Mouse (Mus musculus) left cerebral cortex, adult 2 months (tissue): Measurements from ENCODE around the gene Olfr1044. TPM values are rescaled to one million over a fixed set of nuclear protein-coding genes. Genes with fewer than 3 reads are reported as not detected.
"Not testable (repeated sequence)": the region's sequence is repeated elsewhere in the genome, so short reads cannot be mapped to it uniquely, and the experiment has no call there.

ENCODE experiments used
- DNase-seq, 2 experiments: peaks; one replicate each; pipeline ENCODE4 v3.0.0; 2021 to 2022; ENCODE audit warnings: low spot score in 2 of 2, mixed read lengths in 1 of 2; ENCODE audit errors: extremely low spot score in 1 of 2
- H3K27ac ChIP-seq: fragments of 200-600 bp; 2 replicates; pipeline ENCODE4 v1.8.1; 2022
- H3K4me3 ChIP-seq: fragments of 200-600 bp; 2 replicates; pipeline ENCODE4 v1.8.1; 2022
- CTCF ChIP-seq: fragments of 200-600 bp; IDR thresholded peaks from 2 replicates; pipeline ENCODE4 v1.8.1; 2022; ENCODE audit warnings: antibody characterized with exemption, mild to moderate bottlenecking, moderate library complexity
- intact Hi-C: fragments of 180-260 bp; cut with DNase I; formaldehyde crosslinking; loops from one replicate; pipeline ENCODE4 v1.15.1; 2025
- long read RNA-seq, 2 experiments: library from polyadenylated mRNA; stranded (forward); transcript quantifications; one replicate each; pipeline ENCODE4 v2.0.0; 2021; ENCODE audit warnings: borderline mapping rate in 2 of 2
- total RNA-seq, 2 experiments: library from RNA; stranded (reverse); gene quantifications; 2 replicates each; pipeline ENCODE4 v1.2.3; 2021

The Olfr1044 gene
- total RNA-seq, result not detected
- long read RNA-seq, experiment 1, result 0 reads
- long read RNA-seq, experiment 2, result 0 reads

- intact Hi-C loops, result no loop called here
- no peak for DNase-seq
- H3K27ac ChIP-seq, result no peak within 1 kb of the TSS
- TF ChIP-seq CTCF, result no peak
- H3K4me3 ChIP-seq, result no peak within 1 kb of the TSS
Observed at GRCm38 (mm10) chr2:86177720-86178119, at the start of gene Olfr1044. Gene Olfr1044, minus strand, starts transcription at chr2:86177820.

DNA sequence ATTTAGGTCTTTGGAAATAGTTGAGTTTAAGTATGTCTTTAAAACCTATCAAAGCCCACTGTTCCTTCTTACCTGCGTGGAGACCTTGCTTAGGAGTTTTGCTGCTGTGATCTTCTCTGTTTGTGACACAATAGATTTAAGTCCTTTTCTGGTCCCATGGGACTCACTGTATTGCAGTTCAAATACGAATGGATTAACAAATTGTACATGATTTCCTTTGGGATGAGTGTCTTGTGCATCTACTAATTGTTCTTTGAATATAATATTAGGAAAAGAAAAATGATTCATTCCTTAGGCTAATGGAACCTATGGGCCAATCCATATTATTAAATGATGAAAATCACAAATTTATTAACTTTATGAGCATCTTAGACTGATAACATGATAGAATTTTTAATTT is 41.6 kb upstream of the Olfr1044 start, which contains the start of gene Olfr1046:
Olfr1046 (minus strand) TSS at position 101 of the 400 bp plus-strand sequence.
- TF ChIP-seq CTCF, result no peak
- H3K4me3 ChIP-seq, result no peak within 1 kb of the TSS
- intact Hi-C loops, result no loop called here
- no peak within 1 kb of the TSS for H3K27ac ChIP-seq
- no peak for DNase-seq

DNA sequence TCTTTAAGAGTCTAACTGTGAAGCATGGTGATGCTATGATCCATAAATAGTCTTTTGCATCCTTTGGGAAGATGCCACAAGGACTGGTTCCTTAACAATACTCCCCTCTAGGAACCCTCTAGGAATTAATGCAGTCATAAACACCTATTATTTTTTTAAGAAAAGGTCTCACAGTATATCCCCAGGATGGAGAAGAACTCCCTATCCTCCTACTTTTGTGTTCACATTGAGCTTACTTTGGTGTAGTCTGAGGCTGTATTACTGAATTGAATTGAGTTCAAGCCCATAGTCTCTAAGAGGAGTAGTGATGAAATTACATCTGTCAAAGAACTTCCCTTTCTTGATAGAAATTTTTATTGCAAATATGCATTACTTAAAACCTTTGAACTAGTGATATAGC is 25.3 kb upstream of the Olfr1044 start, which contains the start of gene Olfr1045:
Olfr1045 (minus strand) TSS at position 101 of the 400 bp plus-strand sequence.
- no peak within 1 kb of the TSS for H3K4me3 ChIP-seq
- DNase-seq, result no peak
- intact Hi-C loops, result no loop called here
- TF ChIP-seq CTCF, result no peak
- no peak within 1 kb of the TSS for H3K27ac ChIP-seq

GRCm38 (mm10) chr2:86195863-86196262 is 18.2 kb upstream of the Olfr1044 start:
- no peak for TF ChIP-seq CTCF
- no peak for DNase-seq
- intact Hi-C loops, result no loop called here
- Histone ChIP-seq H3K4me3 (no peak overlapping the region), H3K27ac (no peak overlapping the region)

GRCm38 (mm10) chr2:86185583-86185982 is 8.0 kb upstream of the Olfr1044 start, which contains the start of gene Olfr52:
Gene Olfr52, minus strand, starts transcription at chr2:86185683.
- H3K27ac ChIP-seq, result no peak within 1 kb of the TSS
- no peak for DNase-seq
- TF ChIP-seq CTCF, result no peak
- intact Hi-C loops, result no loop called here
- H3K4me3 ChIP-seq, result no peak within 1 kb of the TSS

GRCm38 (mm10) chr2:86179950-86180349 is 2.3 kb upstream of the Olfr1044 start:
- intact Hi-C loops, result no loop called here

DNA sequence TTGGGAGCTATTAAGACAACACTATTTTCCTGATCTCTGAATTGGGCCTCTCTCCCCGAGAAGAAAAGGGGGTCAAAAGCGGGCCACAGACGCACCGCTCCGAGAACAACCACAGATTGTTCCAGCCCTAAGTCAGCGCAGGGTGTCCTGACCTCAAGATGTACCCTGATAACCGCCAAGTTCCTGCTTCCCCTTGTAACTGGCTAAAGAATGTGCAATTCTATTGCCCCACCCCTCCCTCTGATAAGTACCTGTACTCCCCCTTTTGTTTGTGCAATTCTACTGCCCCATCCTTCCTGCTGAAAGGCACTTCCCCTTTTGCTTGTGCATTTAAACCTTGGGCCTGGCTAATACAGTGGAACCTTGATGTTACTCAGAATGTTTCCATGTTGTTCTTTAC is 2.2 kb downstream of the Olfr1044 start:
- intact Hi-C loops, H3K4me3 ChIP-seq, DNase-seq, H3K27ac ChIP-seq: not testable (repeated sequence)

More at GRCm38 (mm10) chr2:86179950-86180349, 2.3 kb upstream of the Olfr1044 start:
- no peak for DNase-seq
- no peak overlapping the region for H3K27ac ChIP-seq
- no peak overlapping the region for H3K4me3 ChIP-seq
- TF ChIP-seq CTCF, result no peak

DNA sequence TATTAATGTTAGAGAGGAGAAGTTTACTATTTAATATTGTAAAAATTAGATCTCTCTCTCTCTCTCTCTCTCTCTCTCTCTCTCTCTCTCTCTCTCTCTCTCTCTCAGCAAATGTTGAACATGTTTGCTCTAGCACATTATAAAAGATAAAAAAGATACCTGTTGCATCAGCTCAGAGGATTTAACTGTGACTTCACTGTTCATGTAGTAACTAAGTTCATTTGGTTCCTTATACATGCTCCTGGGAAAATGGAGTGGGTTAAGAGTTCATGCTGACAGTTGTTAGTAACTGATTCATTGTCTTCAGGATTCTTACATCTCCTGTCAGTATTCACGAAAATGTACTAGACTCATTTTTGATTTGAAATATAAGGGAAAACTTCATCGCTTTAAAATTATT is 10.2 kb downstream of the Olfr1044 start, which contains the start of gene Olfr1043:
Olfr1043 (minus strand) TSS at position 101 of the 400 bp plus-strand sequence.
- TF ChIP-seq CTCF, result no peak
- no peak within 1 kb of the TSS for H3K27ac ChIP-seq
- H3K4me3 ChIP-seq, result no peak within 1 kb of the TSS
- intact Hi-C loops, result no loop called here
- no peak for DNase-seq

DNA sequence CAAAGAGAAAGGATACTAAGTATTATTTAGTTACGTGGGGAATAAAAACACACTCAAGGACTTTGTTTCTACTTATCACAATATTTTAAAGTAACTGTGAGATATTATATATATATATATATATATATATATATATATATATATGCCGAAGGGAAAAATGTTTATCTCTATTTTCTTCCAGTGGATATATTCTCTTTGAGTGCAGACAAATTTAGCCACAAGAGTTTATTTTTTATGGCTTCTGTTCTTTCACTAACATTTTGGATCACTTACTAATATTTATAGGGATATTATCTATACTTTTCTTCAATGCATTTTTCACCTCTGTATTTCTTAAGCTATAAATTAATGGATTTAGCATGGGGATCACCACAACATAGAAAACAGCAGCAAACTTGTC is 15.9 kb downstream of the Olfr1044 start, which contains the start of gene Olfr1042:
Olfr1042 (minus strand) TSS at position 101 of the 400 bp plus-strand sequence.
- intact Hi-C loops, result no loop called here
- Histone ChIP-seq H3K27ac (no peak within 1 kb of the TSS), H3K4me3 (no peak within 1 kb of the TSS)
- no peak for DNase-seq
- TF ChIP-seq CTCF, result no peak

- Histone ChIP-seq H3K27ac (no peak within 1 kb of the TSS), H3K4me3 (no peak within 1 kb of the TSS)
- no peak for DNase-seq
- TF ChIP-seq CTCF, result no peak
- intact Hi-C loops, result no loop called here
Observed at GRCm38 (mm10) chr2:86146632-86147031, 31.0 kb downstream of the Olfr1044 start, which contains the start of gene Olfr1040. Gene Olfr1040, minus strand, starts transcription at chr2:86146732.

DNA sequence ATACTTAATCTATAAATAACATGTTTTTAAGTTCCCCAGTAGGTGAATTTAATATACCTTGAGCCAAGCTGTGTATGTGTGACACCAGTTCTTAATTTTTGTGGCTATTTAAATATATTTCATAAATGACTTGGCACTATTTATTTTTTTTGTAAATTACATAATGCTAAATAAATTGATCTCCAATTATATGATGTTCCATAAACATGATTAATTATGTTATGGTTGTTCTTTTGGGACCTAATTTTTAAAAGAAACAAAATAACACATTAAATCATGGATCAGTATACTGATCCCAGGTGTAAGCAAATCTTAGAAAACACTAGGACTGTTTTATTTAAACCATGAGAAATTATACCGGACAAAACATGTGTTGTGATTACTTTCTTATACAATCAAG is 41.8 kb downstream of the Olfr1044 start, which contains the start of gene Olfr1039:
Olfr1039 (minus strand) TSS at position 101 of the 400 bp plus-strand sequence.
- intact Hi-C loops, result no loop called here

More for the DNA sequence above, 41.8 kb downstream of the Olfr1044 start, which contains the start of gene Olfr1039:
- DNase-seq, result no peak
- no peak for TF ChIP-seq CTCF
- no peak within 1 kb of the TSS for H3K27ac ChIP-seq
- no peak within 1 kb of the TSS for H3K4me3 ChIP-seq

Other genes with a start within 250 kb of the Olfr1044 start
- gene Olfr1028, start 227.4 kb downstream of the Olfr1044 start, total RNA-seq, result not detected
- not detected for gene Olfr1029, start 203.9 kb downstream of the Olfr1044 start, total RNA-seq
- gene Olfr1030, start 198.5 kb downstream of the Olfr1044 start, total RNA-seq, result not detected
- gene Olfr1031, start 187.5 kb downstream of the Olfr1044 start, total RNA-seq, result not detected
- not detected for gene Olfr1032, start 172.3 kb downstream of the Olfr1044 start, total RNA-seq
- gene Olfr1033, start 157.2 kb downstream of the Olfr1044 start, total RNA-seq, result not detected
- gene Olfr1034, start 132.0 kb downstream of the Olfr1044 start, total RNA-seq, result not detected
- not detected for gene Olfr1036, start 103.8 kb downstream of the Olfr1044 start, total RNA-seq
- not detected for gene Olfr1037, start 90.4 kb downstream of the Olfr1044 start, total RNA-seq
- not detected for gene Olfr1039, start 41.9 kb downstream of the Olfr1044 start, total RNA-seq
- not detected for gene Olfr1040, start 31.1 kb downstream of the Olfr1044 start, total RNA-seq
- not detected for gene Olfr1042, start 16.0 kb downstream of the Olfr1044 start, total RNA-seq
- not detected for gene Olfr1043, start 10.3 kb downstream of the Olfr1044 start, total RNA-seq
- not detected for gene Olfr52, start 7.9 kb upstream of the Olfr1044 start, total RNA-seq
- gene Olfr1045, start 25.2 kb upstream of the Olfr1044 start, total RNA-seq, result not detected
- gene Olfr1046, start 41.5 kb upstream of the Olfr1044 start, total RNA-seq, result not detected
- not detected for gene Olfr1047, start 53.6 kb upstream of the Olfr1044 start, total RNA-seq
- gene Olfr1048, start 62.5 kb upstream of the Olfr1044 start, total RNA-seq, result not detected
- gene Olfr1049, start 80.5 kb upstream of the Olfr1044 start, total RNA-seq, result not detected
- not detected for gene Olfr1051, start 101.3 kb upstream of the Olfr1044 start, total RNA-seq
- not detected for gene Olfr1052, start 114.6 kb upstream of the Olfr1044 start, total RNA-seq
- gene Olfr1053, start 137.5 kb upstream of the Olfr1044 start, total RNA-seq, result not detected
- gene Olfr1054, start 157.6 kb upstream of the Olfr1044 start, total RNA-seq, result not detected
- not detected for gene Olfr1055, start 172.5 kb upstream of the Olfr1044 start, total RNA-seq
- not detected for gene Olfr1056, start 184.6 kb upstream of the Olfr1044 start, total RNA-seq
- not detected for gene Olfr1057, start 200.6 kb upstream of the Olfr1044 start, total RNA-seq
- gene Olfr1058, start 210.7 kb upstream of the Olfr1044 start, total RNA-seq, result not detected
- gene Olfr1061, start 236.2 kb upstream of the Olfr1044 start, total RNA-seq, result not detected
- gene Olfr1062, start 248.9 kb upstream of the Olfr1044 start, total RNA-seq, result not detected